Mouse (Mus musculus) midbrain, embryonic 14.5 days (tissue): ENCODE measurements around the gene Rilpl1. TPM values are rescaled to one million over a fixed set of nuclear protein-coding genes. Genes with fewer than 3 reads are reported as not detected.
"Not testable (repeated sequence)": the region's sequence is repeated elsewhere in the genome, so short reads cannot be mapped to it uniquely, and the experiment has no call there.

ENCODE experiments used
- ATAC-seq: fragments of 200-750 bp; cut with Nextera tagmentation; 2 replicates; pipeline ENCODE4 v1.8.0; 2017; ENCODE audit warnings: moderate number of reproducible peaks, moderate library complexity; ENCODE audit not compliant: low FRiP score, low TSS enrichment
- DNase-seq: peaks from one replicate; pipeline ENCODE4 v3.0.0-alpha.2; 2015
- H3K27ac ChIP-seq: fragments of 300-500 bp; sonication (generic); replicated peaks from 2 replicates; pipeline ENCODE4 v1.5.1; 2014; ENCODE audit warnings: mild to moderate bottlenecking, low read depth, low read length, moderate library complexity
- H3K27me3 ChIP-seq: fragments of 300-500 bp; sonication (generic); 2 replicates; pipeline ENCODE4 v1.6.1; 2014; ENCODE audit warnings: low read length, control low read depth, mixed read lengths; ENCODE audit not compliant: control insufficient read depth, insufficient read depth
- H3K36me3 ChIP-seq: fragments of 300-500 bp; sonication (generic); 2 replicates; pipeline ENCODE4 v1.6.1; 2014; ENCODE audit warnings: low read length, control low read depth; ENCODE audit not compliant: control insufficient read depth, insufficient read depth
- H3K4me1 ChIP-seq: fragments of 300-500 bp; sonication (generic); 2 replicates; pipeline ENCODE4 v1.6.1; 2014; ENCODE audit warnings: mild to moderate bottlenecking, antibody characterized with exemption, low read length, control low read depth; ENCODE audit not compliant: control insufficient read depth, insufficient read depth
- H3K4me2 ChIP-seq: fragments of 300-500 bp; sonication (generic); 2 replicates; pipeline ENCODE4 v1.6.1; 2014; ENCODE audit warnings: mild to moderate bottlenecking, low read length, moderate library complexity
- H3K4me3 ChIP-seq: fragments of 300-500 bp; sonication (generic); replicated peaks from 2 replicates; pipeline ENCODE4 v1.5.1; 2014; ENCODE audit warnings: low read depth, low read length
- H3K9ac ChIP-seq: fragments of 300-500 bp; sonication (generic); replicated peaks from 2 replicates; pipeline ENCODE4 v1.6.1; 2014; ENCODE audit warnings: mild to moderate bottlenecking, low read length, moderate library complexity
- H3K9me3 ChIP-seq: fragments of 300-500 bp; sonication (generic); 2 replicates; pipeline ENCODE4 v1.6.1; 2016; ENCODE audit warnings: low read length, control low read depth, mixed read lengths; ENCODE audit not compliant: control insufficient read depth
- WGBS: fragments of 180-500 bp; shearing (Covaris S2); extraction: QIAGEN DNeasy Blood & Tissue Kit; methylation state at CpG from one replicate; pipeline ENCODE4 v1.1.7; 2014; 5-methylcytosine and 5-hydroxymethylcytosine counted together
- polyA plus RNA-seq: library from polyadenylated mRNA; unstranded; fragments of >200 nt; fragmentation: Nextera tagmentation; extraction: Ambion mirVana; gene quantifications from 2 replicates; pipeline ENCODE4 v1.2.1, GENCODE M21; 2014

Gene Rilpl1
- polyA plus RNA-seq, 1 experiment from 2014 or later = 9.9 TPM

- Histone ChIP-seq H3K4me2 (peak overlapping the region; percentile 76; the same call in 1 of the 2 replicates), H3K4me1 (peaks cover 9% of the 10 kb centered on the region), H3K27ac (0 out of 2 replicates have a peak overlapping the region, but pooled peaks have one; percentile 37), H3K9me3 (no peaks in the 10 kb centered on the region), H3K36me3 (no peaks in the 10 kb centered on the region), H3K27me3 (no peaks in the 10 kb centered on the region), H3K9ac (no peak overlapping the region), H3K4me3 (no peak overlapping the region)
- DNase-seq (no peak), ATAC-seq (no peak)
- WGBS = 67% methylated on average over 1 of the region's 1 CpGs
These were observed 52.4 kb downstream of the Rilpl1 start for GRCm38 (mm10) chr5:124478873-124479204.

- no peaks in the 10 kb centered on the region for H3K27me3 ChIP-seq
- 86% methylated on average over 6 of the region's 6 CpGs for WGBS
These were observed 60.5 kb downstream of the Rilpl1 start for GRCm38 (mm10) chr5:124470591-124471171.

GRCm38 (mm10) chr5:124469486-124469885, 61.7 kb downstream of the Rilpl1 start:
- Histone ChIP-seq H3K9ac (no peak overlapping the region), H3K27me3 (no peaks in the 10 kb centered on the region), H3K36me3 (peaks cover 22% of the 10 kb centered on the region), H3K9me3 (no peaks in the 10 kb centered on the region), H3K4me2 (no peak overlapping the region), H3K4me3 (no peak overlapping the region), H3K27ac (no peak overlapping the region), H3K4me1 (no peaks in the 10 kb centered on the region)
- DNase-seq (no peak), ATAC-seq (no peak)
- WGBS = 91% methylated on average over 6 of the region's 6 CpGs

More at GRCm38 (mm10) chr5:124470591-124471171, 60.5 kb downstream of the Rilpl1 start:
- no peaks in the 10 kb centered on the region for H3K9me3 ChIP-seq
- H3K4me3 ChIP-seq = no peak overlapping the region
- H3K4me1 ChIP-seq = no peaks in the 10 kb centered on the region; the same call in 1 of the 2 replicates
- H3K9ac ChIP-seq = no peak overlapping the region
- no peak overlapping the region for H3K27ac ChIP-seq
- H3K4me2 ChIP-seq = no peak overlapping the region
- peaks cover 22% of the 10 kb centered on the region for H3K36me3 ChIP-seq
- ATAC-seq = no peak
- DNase-seq = no peak

DNA sequence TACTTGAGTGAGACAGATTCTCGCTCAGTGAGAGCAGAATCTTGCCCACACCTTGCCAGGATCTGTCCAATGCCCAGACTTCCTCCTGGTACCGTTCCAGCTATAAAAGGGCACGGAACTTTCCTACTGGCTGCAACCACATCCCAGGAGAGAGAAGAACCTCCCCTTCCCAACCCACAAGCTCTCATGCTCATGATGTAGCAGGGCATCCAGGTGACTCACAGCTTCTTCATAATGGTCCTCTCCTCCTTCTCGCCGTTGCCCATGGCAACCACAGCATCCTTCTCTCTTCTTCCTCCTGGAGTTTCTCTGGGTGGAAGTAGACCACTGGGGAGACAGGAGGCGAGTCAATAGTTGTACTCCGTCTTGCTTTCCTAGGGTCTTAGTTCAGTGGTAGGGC, 62.8 kb downstream of the Rilpl1 start:
- Histone ChIP-seq H3K27ac (no peak overlapping the region), H3K4me3 (no peak overlapping the region), H3K9ac (no peak overlapping the region), H3K9me3 (no peaks in the 10 kb centered on the region), H3K4me1 (no peaks in the 10 kb centered on the region), H3K36me3 (peaks cover 29% of the 10 kb centered on the region), H3K27me3 (no peaks in the 10 kb centered on the region), H3K4me2 (no peak overlapping the region)
- ATAC-seq (no peak), DNase-seq (no peak)
- WGBS = 92% methylated on average over 7 of the region's 7 CpGs

DNA sequence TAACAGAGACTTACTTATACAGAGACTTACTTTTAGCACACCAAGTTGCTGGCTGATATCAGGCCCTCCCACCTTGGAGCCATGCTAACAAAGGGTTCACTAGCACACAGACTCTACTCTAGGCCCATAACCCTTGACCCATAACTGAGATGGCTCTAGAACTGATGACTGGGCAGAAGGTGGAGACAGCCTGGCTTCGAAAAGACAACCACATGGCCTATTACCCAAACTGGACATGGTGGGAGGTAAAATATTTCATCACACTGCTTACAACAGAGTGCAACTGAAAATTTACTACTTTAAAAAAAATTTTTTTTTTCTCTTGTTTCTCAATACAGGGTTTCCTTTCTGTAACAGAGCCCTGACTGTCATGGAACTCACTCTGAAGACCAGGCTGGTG, 63.4 kb downstream of the Rilpl1 start:
- ATAC-seq (no peak), DNase-seq (no peak)
- no peak overlapping the region for H3K4me3 ChIP-seq
- H3K4me2 ChIP-seq = no peak overlapping the region
- H3K9me3 ChIP-seq = no peaks in the 10 kb centered on the region
- peaks cover 34% of the 10 kb centered on the region for H3K36me3 ChIP-seq
- 91% methylated on average over 1 of the region's 1 CpGs for WGBS
- no peaks in the 10 kb centered on the region for H3K4me1 ChIP-seq
- H3K27me3 ChIP-seq = no peaks in the 10 kb centered on the region
- no peak overlapping the region for H3K27ac ChIP-seq
- no peak overlapping the region for H3K9ac ChIP-seq

- H3K27me3 ChIP-seq = no peaks in the 10 kb centered on the region
- no peak overlapping the region for H3K9ac ChIP-seq
- H3K4me2 ChIP-seq = no peak overlapping the region
- H3K27ac ChIP-seq = no peak overlapping the region
- H3K36me3 ChIP-seq = peaks cover 56% of the 10 kb centered on the region
- no peaks in the 10 kb centered on the region for H3K9me3 ChIP-seq
- H3K4me1 ChIP-seq = no peaks in the 10 kb centered on the region
- no peak for DNase-seq
- no peak overlapping the region for H3K4me3 ChIP-seq
- no peak for ATAC-seq
These were observed 66.3 kb downstream of the Rilpl1 start for GRCm38 (mm10) chr5:124464905-124465304.

DNA sequence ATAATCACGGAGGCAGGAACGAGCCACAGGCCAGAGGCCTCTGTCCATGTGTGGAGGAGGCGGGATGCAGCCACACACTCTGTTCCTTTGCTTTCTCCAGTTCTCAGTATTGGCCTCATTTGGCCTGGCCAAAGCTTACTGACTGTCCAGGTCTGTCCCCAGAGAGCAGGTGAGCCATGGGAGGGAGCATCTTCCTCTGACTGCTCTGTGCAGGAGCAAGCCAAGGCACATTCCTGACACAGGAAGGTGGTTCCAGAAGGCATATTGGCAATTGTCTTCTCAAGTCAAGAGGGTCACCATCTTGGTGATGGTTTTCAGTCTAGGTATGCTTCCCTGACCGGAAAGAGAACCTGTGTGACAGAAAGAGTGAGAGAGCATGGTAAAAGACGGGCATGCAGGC, 67.7 kb downstream of the Rilpl1 start:
- Histone ChIP-seq H3K4me2 (no peak overlapping the region), H3K36me3 (peaks cover 62% of the 10 kb centered on the region), H3K27ac (no peak overlapping the region), H3K9ac (no peak overlapping the region), H3K9me3 (no peaks in the 10 kb centered on the region), H3K4me1 (no peaks in the 10 kb centered on the region), H3K27me3 (no peaks in the 10 kb centered on the region), H3K4me3 (no peak overlapping the region)
- no peak for DNase-seq
- 88% methylated on average over 5 of the region's 5 CpGs for WGBS
- ATAC-seq = no peak

DNA sequence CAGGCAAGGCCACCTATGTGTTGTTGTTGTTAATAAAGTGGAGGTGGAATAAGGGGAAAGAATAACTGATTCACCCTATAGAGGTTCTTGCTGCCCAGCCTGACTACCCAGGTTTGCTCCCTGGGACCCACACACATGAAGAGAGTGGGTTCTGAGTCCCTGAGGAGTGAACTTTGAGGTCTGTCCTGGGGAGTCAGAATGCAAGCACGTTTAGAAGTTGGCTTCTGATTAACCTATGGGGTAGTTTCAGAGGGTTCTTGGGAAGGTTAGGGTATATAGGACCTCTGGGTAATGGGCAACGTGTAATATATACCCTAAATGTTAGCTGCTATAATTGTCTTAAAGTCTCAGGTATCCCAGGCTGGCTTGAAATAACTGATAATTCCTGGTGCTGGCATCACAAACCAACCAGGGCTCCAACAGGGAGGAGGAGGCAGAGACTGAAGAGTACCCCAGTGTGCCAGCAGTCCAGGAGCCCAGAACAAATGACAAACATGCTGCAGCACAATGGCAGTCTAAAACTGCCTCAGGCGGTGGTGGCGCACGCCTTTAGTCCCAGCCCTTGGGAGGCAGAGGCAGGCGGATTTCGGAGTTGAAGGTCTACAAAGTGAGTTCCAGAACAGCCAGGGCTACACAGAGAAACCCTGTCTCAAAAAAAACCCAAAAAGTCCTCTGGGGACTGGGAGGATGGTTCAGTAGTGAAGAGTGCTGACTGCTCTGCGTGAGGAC, 68.7 kb downstream of the Rilpl1 start:
- H3K4me1 ChIP-seq = no peaks in the 10 kb centered on the region
- H3K4me2 ChIP-seq = no peak overlapping the region
- H3K27me3 ChIP-seq = no peaks in the 10 kb centered on the region
- H3K4me3 ChIP-seq = no peak overlapping the region
- DNase-seq (no peak), ATAC-seq (no peak)
- H3K9me3 ChIP-seq = no peaks in the 10 kb centered on the region
- no peak overlapping the region for H3K9ac ChIP-seq
- peaks cover 65% of the 10 kb centered on the region for H3K36me3 ChIP-seq
- 86% methylated on average over 8 of the region's 8 CpGs for WGBS
- no peak overlapping the region for H3K27ac ChIP-seq

DNA sequence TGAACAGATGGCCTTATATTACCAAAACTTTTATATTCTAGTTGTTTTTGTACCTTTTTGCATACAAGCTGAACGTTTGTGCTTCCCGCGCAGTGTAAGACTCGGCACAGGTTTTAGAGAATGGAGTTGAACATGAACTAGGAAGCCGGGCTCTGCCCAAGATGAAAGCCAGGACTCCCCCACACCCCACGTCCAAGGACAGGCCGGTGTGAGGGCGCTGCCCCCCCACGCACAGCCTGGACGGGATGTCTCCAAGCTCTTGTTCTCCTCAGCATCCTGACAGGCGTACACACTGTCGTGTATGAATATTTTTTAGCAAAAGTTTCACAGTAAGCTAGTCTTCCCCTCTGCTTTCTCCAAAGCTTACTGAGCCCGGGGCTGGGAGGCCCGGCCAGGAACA, 70.3 kb downstream of the Rilpl1 start:
- not testable (repeated sequence) for H3K9ac ChIP-seq, H3K9me3 ChIP-seq, H3K27me3 ChIP-seq, H3K27ac ChIP-seq, H3K4me3 ChIP-seq, ATAC-seq, H3K4me2 ChIP-seq, H3K4me1 ChIP-seq, DNase-seq
- peaks cover 74% of the 10 kb centered on the region for H3K36me3 ChIP-seq
- WGBS = 94% methylated on average over 14 of the region's 14 CpGs
